In genomic region chr10:8995097-8995496, GRCm38 (mm10) we compare ENCODE assay signal across 25 mouse cellular contexts.
A peak's percentile ranks its signal among the peaks of the same experiment; 100 is the strongest.
DNase-seq lines count a peak whose midpoint lies in the region; ATAC-seq lines count a peak whose summit lies in the region.
"Had no signal": no experiment of that assay in that cellular context is flagged by ENCODE, and none has a peak within 500 bp of the region (broad histone marks: within the 10 kb centered on the region; RNA-seq: fewer than 3 reads in every experiment).

No protein-coding gene starts in this region.

- no peak overlapping the region for H3K9ac ChIP-seq in heart, embryonic 13.5 days
- H3K9ac ChIP-seq in hindbrain, embryonic 14.5 days = no peak overlapping the region
- H3K9ac ChIP-seq: hindbrain, embryonic 15.5 days; intestine, embryonic 15.5 days; liver, embryonic 13.5 days; neural tube, embryonic 13.5 days had no signal

- H3K4me2 ChIP-seq in heart, embryonic 13.5 days = 0 out of 2 replicates have a peak overlapping the region, but pooled peaks have one; percentile 0
- no peak overlapping the region for H3K4me2 ChIP-seq in hindbrain, embryonic 14.5 days (replicated peaks)
- H3K4me2 ChIP-seq: hindbrain, embryonic 15.5 days; intestine, embryonic 15.5 days; liver, embryonic 13.5 days; neural tube, embryonic 13.5 days had no signal

- no peak overlapping the region for H3K27ac ChIP-seq in heart, embryonic 13.5 days (replicated peaks)
- H3K27ac ChIP-seq in hindbrain, embryonic 14.5 days = no peak overlapping the region
- H3K27ac ChIP-seq: forebrain, embryonic 10.5 days; hindbrain, embryonic 15.5 days; intestine, embryonic 15.5 days; left cerebral cortex, adult 2 months; liver, embryonic 13.5 days; neural tube, embryonic 13.5 days had no signal

- H3K27me3 ChIP-seq in heart, embryonic 13.5 days (replicated peaks) = no peaks in the 10 kb centered on the region
- no peaks in the 10 kb centered on the region for H3K27me3 ChIP-seq in hindbrain, embryonic 14.5 days (ENCODE audit: control insufficient read depth, insufficient read depth, low read length)
- H3K27me3 ChIP-seq: hindbrain, embryonic 15.5 days; intestine, embryonic 15.5 days; liver, embryonic 13.5 days; megakaryocyte, embryonic 14.5 days; neural tube, embryonic 13.5 days; Patski had no signal

- H3K9me3 ChIP-seq in heart, embryonic 13.5 days = no peaks in the 10 kb centered on the region
- no peaks in the 10 kb centered on the region for H3K9me3 ChIP-seq in hindbrain, embryonic 14.5 days (ENCODE audit: control insufficient read depth, low read length)
- H3K9me3 ChIP-seq: forebrain, embryonic 10.5 days; hindbrain, embryonic 15.5 days; intestine, embryonic 15.5 days; liver, embryonic 13.5 days; megakaryocyte, embryonic 14.5 days; neural tube, embryonic 13.5 days had no signal

- no peaks in the 10 kb centered on the region for H3K36me3 ChIP-seq in heart, embryonic 13.5 days
- no peaks in the 10 kb centered on the region for H3K36me3 ChIP-seq in hindbrain, embryonic 14.5 days (replicated peaks; ENCODE audit: control insufficient read depth, insufficient read depth)
- H3K36me3 ChIP-seq: forebrain, embryonic 10.5 days; hindbrain, embryonic 15.5 days; intestine, embryonic 15.5 days; liver, embryonic 13.5 days; neural tube, embryonic 13.5 days had no signal

- H3K4me3 ChIP-seq in heart, embryonic 13.5 days = no peak overlapping the region
- H3K4me3 ChIP-seq in hindbrain, embryonic 14.5 days (replicated peaks; ENCODE audit: low read length) = no peak overlapping the region
- H3K4me3 ChIP-seq: forebrain, embryonic 10.5 days; hindbrain, embryonic 15.5 days; intestine, embryonic 15.5 days; left cerebral cortex, adult 2 months; liver, embryonic 13.5 days; megakaryocyte, embryonic 14.5 days; neural tube, embryonic 13.5 days had no signal

- DNase-seq in heart, adult 9 months (ENCODE audit: low spot score in 2 of 2) = no peak
- peak; percentile 22 for DNase-seq in urinary bladder, postnatal 14 days (ENCODE audit: low spot score)
- no peak for DNase-seq in urinary bladder, postnatal 10 days (ENCODE audit: low spot score)
- peak; percentile 64 for DNase-seq in lung, postnatal 36 days
- DNase-seq in cerebellum, adult 18-20 months = no peak
- no peak for DNase-seq in hindbrain, embryonic 14.5 days (ENCODE audit: low spot score)
- DNase-seq: adrenal gland, postnatal 36 days; cerebellum, adult 11-12 months; gastrocnemius, postnatal 10 days; heart, postnatal 36 days; kidney, postnatal 10 days; liver, embryonic 13.5 days; midbrain, embryonic 14.5 days; right cerebral cortex, adult 18-20 months; thymus, postnatal 25 days had no signal

- no peak for ATAC-seq in heart, embryonic 13.5 days (ENCODE audit: extremely low read depth, insufficient number of reproducible peaks, low FRiP score, low TSS enrichment)
- ATAC-seq in hindbrain, embryonic 14.5 days (ENCODE audit: low FRiP score) = no peak
- ATAC-seq: CD4-positive, CD25-positive, alpha-beta regulatory T cell, adult 4 months; forebrain, embryonic 16.5 days; intestine, embryonic 15.5 days; Patski had no signal

- H3K4me1 ChIP-seq in heart, embryonic 13.5 days = peaks cover 51% of the 10 kb centered on the region
- no peaks in the 10 kb centered on the region for H3K4me1 ChIP-seq in hindbrain, embryonic 14.5 days (replicated peaks; ENCODE audit: control insufficient read depth, insufficient read depth, low read length)
- H3K4me1 ChIP-seq: hindbrain, embryonic 15.5 days; liver, embryonic 13.5 days; megakaryocyte, embryonic 14.5 days had no signal

- 19% methylated on average over 3 of the region's 3 CpGs for WGBS in heart, embryonic 13.5 days
- WGBS in hindbrain, embryonic 14.5 days = 64% methylated on average over 3 of the region's 3 CpGs

Comparison
In these comparisons a context has a peak if more than half of its experiments do, and no peak if none do; other contexts are left out.
1. DNase-seq: peak in urinary bladder, postnatal 14 days (single experiment) and lung, postnatal 36 days (single experiment); none in heart, adult 9 months (0 of 2), urinary bladder, postnatal 10 days (single experiment), cerebellum, adult 18-20 months (0 of 2) and hindbrain, embryonic 14.5 days (single experiment).